Mouse (Mus musculus) cortical plate, adult 2 months (tissue): ENCODE data around the gene Mrps12.

Experiments used
- CTCF ChIP-seq: fragments of 200-500 bp; IDR thresholded peaks from 2 replicates; pipeline ENCODE4 v1.5.1; 2011; ENCODE audit warnings: mild to moderate bottlenecking, control low read depth, low read length; ENCODE audit not compliant: insufficient read depth; ENCODE audit errors: extremely low read depth
- POLR2A ChIP-seq: fragments of 200-500 bp; IDR thresholded peaks from 2 replicates; pipeline ENCODE4 v1.6.1; 2011; ENCODE audit warnings: mild to moderate bottlenecking, low read length, control low read depth; ENCODE audit not compliant: insufficient read depth; ENCODE audit errors: extremely low read depth

DNA sequence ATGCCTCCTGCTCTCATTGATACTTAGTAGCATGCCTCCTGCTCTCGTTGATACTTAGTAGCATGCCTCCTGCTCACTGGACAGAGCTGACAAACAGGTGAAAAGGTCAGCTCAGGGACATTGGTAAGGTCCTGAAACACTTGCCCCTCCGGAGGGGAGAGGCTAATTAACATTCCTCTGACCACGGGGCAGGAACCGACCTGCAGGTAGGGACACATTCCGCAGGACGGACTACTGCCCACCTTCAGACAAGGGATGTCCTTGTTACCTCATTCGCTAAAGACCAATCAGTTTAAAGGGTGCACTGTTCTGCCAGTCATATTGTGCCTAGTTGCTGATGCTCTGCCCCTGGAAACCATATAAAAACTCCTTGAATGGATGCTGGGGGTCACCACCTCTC, 50.5 kb downstream of the Mrps12 start:
- TF ChIP-seq POLR2A (no peak), CTCF (no peak)
